11 mouse cellular contexts compared by ENCODE assay signal in genomic region chr17:86253884-86254283, GRCm38 (mm10).
A peak's percentile ranks its signal among the peaks of the same experiment; 100 is the strongest.
DNase-seq lines count a peak whose midpoint lies in the region; ATAC-seq and TF ChIP-seq lines count a peak whose summit lies in the region.
"Had no signal": no experiment of that assay in that cellular context is flagged by ENCODE, and none has a peak within 500 bp of the region (broad histone marks: within the 10 kb centered on the region; RNA-seq: fewer than 3 reads in every experiment).

No protein-coding gene starts in this region.

- no peaks in the 10 kb centered on the region for H3K36me3 ChIP-seq in forebrain, embryonic 16.5 days (ENCODE audit: control insufficient read depth, insufficient read depth)
- no peaks in the 10 kb centered on the region for H3K36me3 ChIP-seq in forebrain, embryonic 13.5 days (ENCODE audit: poor library complexity, severe bottlenecking)
- no peaks in the 10 kb centered on the region for H3K36me3 ChIP-seq in intestine, embryonic 14.5 days (ENCODE audit: control insufficient read depth, insufficient read depth, low read length)
- H3K36me3 ChIP-seq in intestine, postnatal 0 days (ENCODE audit: control insufficient read depth, insufficient read depth): no peaks in the 10 kb centered on the region
- no peaks in the 10 kb centered on the region for H3K36me3 ChIP-seq in hindbrain, embryonic 16.5 days (ENCODE audit: control insufficient read depth, insufficient read depth, low read length)

- TF ChIP-seq CTCF in intestine, postnatal 0 days (IDR thresholded peaks at IDR 0.05; ENCODE audit: low read depth): no peak

- peak overlapping the region; percentile 43 for H3K27ac ChIP-seq in forebrain, embryonic 16.5 days (ENCODE audit: low read length)
- no peak overlapping the region; the same call in 1 of the 2 replicates for H3K27ac ChIP-seq in forebrain, embryonic 13.5 days
- H3K27ac ChIP-seq in intestine, embryonic 14.5 days (ENCODE audit: low read depth): peak overlapping the region; percentile 22; the same call in 1 of the 2 replicates
- H3K27ac ChIP-seq in intestine, postnatal 0 days (ENCODE audit: low read depth, low read length): no peak overlapping the region
- peak overlapping the region; percentile 60 for H3K27ac ChIP-seq in hindbrain, embryonic 16.5 days (ENCODE audit: low read depth, low read length)

- H3K4me3 ChIP-seq in forebrain, embryonic 16.5 days (replicated peaks; ENCODE audit: low read length): no peak overlapping the region
- no peak overlapping the region for H3K4me3 ChIP-seq in forebrain, embryonic 13.5 days
- H3K4me3 ChIP-seq in intestine, embryonic 14.5 days (ENCODE audit: low read depth, low read length): no peak overlapping the region
- H3K4me3 ChIP-seq in intestine, postnatal 0 days (ENCODE audit: low read depth, low read length): no peak overlapping the region
- no peak overlapping the region for H3K4me3 ChIP-seq in hindbrain, embryonic 16.5 days (ENCODE audit: low read length)

- no peak for DNase-seq in intestine, embryonic 14.5 days (ENCODE audit: low spot score)
- peak; percentile 55 for DNase-seq in MN1 (ENCODE audit: low spot score)
- DNase-seq in ovary, adult 18-20 months (ENCODE audit: low spot score): no peak
- DNase-seq in kidney, adult 9 months: no peak
- DNase-seq: B cell, adult 2 months; liver, postnatal 0 days; thymus, adult 2 months had no signal

- H3K27me3 ChIP-seq in forebrain, embryonic 16.5 days (replicated peaks; ENCODE audit: control insufficient read depth, insufficient read depth, low read length): no peaks in the 10 kb centered on the region
- no peaks in the 10 kb centered on the region for H3K27me3 ChIP-seq in forebrain, embryonic 13.5 days
- H3K27me3 ChIP-seq in intestine, embryonic 14.5 days (replicated peaks; ENCODE audit: control insufficient read depth, insufficient read depth, low read length): no peaks in the 10 kb centered on the region
- H3K27me3 ChIP-seq in intestine, postnatal 0 days (replicated peaks; ENCODE audit: control insufficient read depth, insufficient read depth, low read length): no peaks in the 10 kb centered on the region
- H3K27me3 ChIP-seq in hindbrain, embryonic 16.5 days (replicated peaks; ENCODE audit: control insufficient read depth, insufficient read depth, low read length): no peaks in the 10 kb centered on the region

- no peak overlapping the region for H3K4me2 ChIP-seq in forebrain, embryonic 16.5 days (ENCODE audit: low read length)
- H3K4me2 ChIP-seq in forebrain, embryonic 13.5 days: no peak overlapping the region
- no peak overlapping the region for H3K4me2 ChIP-seq in intestine, embryonic 14.5 days (ENCODE audit: low read length)
- no peak overlapping the region for H3K4me2 ChIP-seq in intestine, postnatal 0 days (replicated peaks; ENCODE audit: low read depth)
- no peak overlapping the region for H3K4me2 ChIP-seq in hindbrain, embryonic 16.5 days (ENCODE audit: low read length)

- H3K4me1 ChIP-seq in forebrain, embryonic 16.5 days (replicated peaks; ENCODE audit: control insufficient read depth, insufficient read depth, low read length): peaks cover 30% of the 10 kb centered on the region
- peaks cover 13% of the 10 kb centered on the region for H3K4me1 ChIP-seq in forebrain, embryonic 13.5 days
- H3K4me1 ChIP-seq in intestine, embryonic 14.5 days (replicated peaks; ENCODE audit: control insufficient read depth, insufficient read depth, low read length): peaks cover 3% of the 10 kb centered on the region; the same call in 1 of the 2 replicates
- no peaks in the 10 kb centered on the region for H3K4me1 ChIP-seq in intestine, postnatal 0 days (replicated peaks; ENCODE audit: control insufficient read depth, insufficient read depth, low read length)
- peaks cover 13% of the 10 kb centered on the region for H3K4me1 ChIP-seq in hindbrain, embryonic 16.5 days (ENCODE audit: control insufficient read depth, insufficient read depth, low read depth, low read length)

- WGBS in forebrain, embryonic 16.5 days: 84% methylated on average over 9 of the region's 9 CpGs
- WGBS in forebrain, embryonic 13.5 days: 91% methylated on average over 9 of the region's 9 CpGs
- 46% methylated on average over 9 of the region's 9 CpGs for WGBS in intestine, embryonic 14.5 days
- 60% methylated on average over 9 of the region's 9 CpGs for WGBS in intestine, postnatal 0 days
- 70% methylated on average over 9 of the region's 9 CpGs for WGBS in hindbrain, embryonic 16.5 days

- no peak overlapping the region for H3K9ac ChIP-seq in forebrain, embryonic 16.5 days (replicated peaks; ENCODE audit: low read depth, low read length)
- no peak overlapping the region for H3K9ac ChIP-seq in forebrain, embryonic 13.5 days
- no peak overlapping the region for H3K9ac ChIP-seq in intestine, embryonic 14.5 days (ENCODE audit: low read length)
- no peak overlapping the region for H3K9ac ChIP-seq in intestine, postnatal 0 days (ENCODE audit: low read depth, low read length)
- no peak overlapping the region for H3K9ac ChIP-seq in hindbrain, embryonic 16.5 days (ENCODE audit: low read depth, low read length)
- H3K9ac ChIP-seq: liver, postnatal 0 days had no signal

- 0 out of 2 replicates have a peak, but pooled peaks have one; percentile 2 for ATAC-seq in forebrain, embryonic 16.5 days
- no peak for ATAC-seq in forebrain, embryonic 13.5 days
- no peak for ATAC-seq in intestine, embryonic 14.5 days (replicated peaks; ENCODE audit: low FRiP score, low TSS enrichment, low read depth)
- no peak for ATAC-seq in intestine, postnatal 0 days
- ATAC-seq in hindbrain, embryonic 16.5 days: peak; percentile 14; the same call in 1 of the 2 replicates
- ATAC-seq: liver, postnatal 0 days had no signal

- peaks cover 4% of the 10 kb centered on the region; the same call in 1 of the 2 replicates for H3K9me3 ChIP-seq in forebrain, embryonic 16.5 days (ENCODE audit: control insufficient read depth, low read length)
- H3K9me3 ChIP-seq in forebrain, embryonic 13.5 days (replicated peaks): no peaks in the 10 kb centered on the region; the same call in 1 of the 2 replicates
- no peaks in the 10 kb centered on the region for H3K9me3 ChIP-seq in intestine, embryonic 14.5 days (ENCODE audit: control insufficient read depth, low read length)
- no peaks in the 10 kb centered on the region for H3K9me3 ChIP-seq in intestine, postnatal 0 days (ENCODE audit: control insufficient read depth)
- H3K9me3 ChIP-seq in hindbrain, embryonic 16.5 days (ENCODE audit: control insufficient read depth, low read length): no peaks in the 10 kb centered on the region

Comparison
In these comparisons a context has a peak if more than half of its experiments do, and no peak if none do; other contexts are left out.
1. ATAC-seq: peak in forebrain, embryonic 16.5 days (single experiment) and hindbrain, embryonic 16.5 days (single experiment); none in forebrain, embryonic 13.5 days (single experiment), intestine, embryonic 14.5 days (single experiment) and intestine, postnatal 0 days (single experiment).
2. H3K27ac ChIP-seq: peak in forebrain, embryonic 16.5 days (single experiment), intestine, embryonic 14.5 days (single experiment) and hindbrain, embryonic 16.5 days (single experiment); none in forebrain, embryonic 13.5 days (single experiment) and intestine, postnatal 0 days (single experiment).